Mouse (Mus musculus): ENCODE results near the gene AI413582. TPM values are rescaled to one million over a fixed set of nuclear protein-coding genes. Genes with fewer than 3 reads are reported as not detected.
A peak's percentile ranks its signal among the peaks of the same experiment; 100 is the strongest.

The AI413582 gene
- 10 to 100 TPM; 10.8 to 15.5 TPM for total RNA-seq (2021)
- long read RNA-seq, experiment 1, transcript AI413582-204 (5 exons, 862 nt), result major isoform, 8 of 13 reads
- long read RNA-seq, experiment 1, partial matches to known transcripts, result 3 of 13 reads
- long read RNA-seq, experiment 1, other reads (novel, unspliced or antisense), result 0 of 13 reads
- long read RNA-seq, experiment 2, transcript AI413582-204 (5 exons, 862 nt), result major isoform, 8 of 12 reads
- long read RNA-seq, experiment 2, partial matches to known transcripts, result 1 of 12 reads
- long read RNA-seq, experiment 2, other reads (novel, unspliced or antisense), result 1 of 12 reads

DNA sequence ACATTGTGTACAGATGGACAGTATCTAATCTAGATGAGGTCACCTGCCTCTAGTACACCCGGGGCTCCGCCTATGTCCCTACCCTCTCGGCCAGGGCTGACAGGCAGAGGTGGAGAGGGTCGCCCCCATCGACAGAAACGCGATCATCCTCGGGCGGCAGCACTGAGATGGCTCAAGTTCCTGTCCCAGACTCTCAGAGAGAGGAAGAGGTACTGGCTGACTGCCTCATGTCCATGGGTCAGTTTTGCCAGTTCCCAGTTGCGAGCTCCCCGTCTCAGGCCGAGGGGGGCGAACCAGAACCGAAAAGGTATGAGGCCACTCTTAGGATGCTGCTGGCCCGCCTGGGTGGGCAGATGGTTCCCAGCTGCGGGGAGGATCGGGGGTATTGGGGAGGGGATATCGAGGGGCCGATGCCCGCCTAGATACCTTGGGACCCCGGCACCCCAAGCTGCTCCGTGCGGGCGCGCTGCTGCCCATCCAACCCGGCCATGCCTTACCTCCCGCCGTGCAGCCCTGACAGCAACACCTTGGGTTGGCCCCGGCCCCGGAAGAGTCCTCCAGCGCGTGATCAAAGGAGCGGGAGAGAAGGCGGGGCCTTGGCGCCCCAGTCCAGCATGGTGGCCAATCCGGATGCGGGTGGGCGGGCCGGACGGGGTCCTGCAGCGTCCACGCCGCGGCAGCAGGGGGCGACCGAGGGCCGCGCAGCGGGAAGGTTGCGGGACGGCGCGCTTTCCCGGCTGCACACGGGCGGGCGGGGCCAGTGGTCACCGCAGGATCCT is at the start of gene AI413582:
AI413582 (minus strand) TSS at position 594 of the 779 bp plus-strand sequence.
- peak; percentile 99 for DNase-seq

DNA sequence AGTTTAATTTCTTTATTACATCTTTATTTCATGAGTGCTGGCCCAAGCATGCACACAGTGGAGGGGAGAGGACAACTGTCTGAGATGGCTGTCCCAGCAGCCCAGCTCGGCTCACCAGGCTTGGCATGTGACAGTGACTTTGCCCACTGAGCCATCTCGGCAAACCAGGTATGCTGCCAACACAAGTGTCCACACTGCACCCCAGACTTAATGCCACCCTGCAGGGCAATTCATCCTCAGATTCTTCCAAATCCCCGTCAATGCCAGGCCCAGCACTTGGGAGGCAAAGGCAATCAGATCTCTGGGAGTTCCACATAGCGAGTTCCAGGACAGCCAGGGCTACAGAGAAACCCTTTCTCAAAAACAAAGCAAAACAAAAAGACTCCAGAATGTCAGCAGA is 47.5 kb upstream of the AI413582 start:
- no peak for DNase-seq

DNA sequence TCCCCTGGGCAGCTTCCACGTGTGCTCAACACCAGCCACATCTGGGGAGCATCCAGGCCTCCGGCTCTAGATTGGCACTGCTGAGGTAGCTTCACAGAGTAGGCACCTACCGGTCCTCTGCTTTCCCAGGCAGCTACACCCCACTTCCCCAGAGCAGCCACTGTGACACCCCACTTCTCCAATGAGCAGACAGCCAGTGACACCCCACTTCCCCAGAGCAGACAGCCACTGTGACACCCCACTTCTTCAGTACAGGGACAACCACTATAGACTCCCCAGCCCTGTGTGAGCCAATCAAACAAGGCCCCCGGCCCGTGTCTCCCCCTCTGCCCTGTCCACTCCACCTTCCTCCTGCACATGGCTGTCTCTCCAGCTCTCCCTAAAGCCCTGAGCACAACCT is 46.4 kb upstream of the AI413582 start:
- no peak for DNase-seq

DNA sequence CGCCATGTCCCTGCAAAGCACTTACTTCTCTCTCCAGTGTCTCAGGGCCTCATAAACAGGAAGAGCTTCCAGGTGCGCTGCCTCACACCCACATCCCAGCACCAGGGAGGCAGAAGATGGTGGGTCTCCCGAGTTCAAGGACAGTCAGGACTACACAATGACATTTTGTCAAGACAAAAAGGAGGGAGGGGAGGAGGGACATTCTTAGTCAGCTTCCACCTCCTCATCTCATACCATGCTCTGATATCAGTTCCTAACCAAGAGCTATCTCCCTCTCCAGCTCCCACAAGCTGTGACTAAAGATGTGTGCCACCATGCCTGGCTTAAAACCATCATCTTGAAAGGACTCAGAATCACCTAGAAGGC is 45.9 kb upstream of the AI413582 start:
- DNase-seq, result no peak

DNA sequence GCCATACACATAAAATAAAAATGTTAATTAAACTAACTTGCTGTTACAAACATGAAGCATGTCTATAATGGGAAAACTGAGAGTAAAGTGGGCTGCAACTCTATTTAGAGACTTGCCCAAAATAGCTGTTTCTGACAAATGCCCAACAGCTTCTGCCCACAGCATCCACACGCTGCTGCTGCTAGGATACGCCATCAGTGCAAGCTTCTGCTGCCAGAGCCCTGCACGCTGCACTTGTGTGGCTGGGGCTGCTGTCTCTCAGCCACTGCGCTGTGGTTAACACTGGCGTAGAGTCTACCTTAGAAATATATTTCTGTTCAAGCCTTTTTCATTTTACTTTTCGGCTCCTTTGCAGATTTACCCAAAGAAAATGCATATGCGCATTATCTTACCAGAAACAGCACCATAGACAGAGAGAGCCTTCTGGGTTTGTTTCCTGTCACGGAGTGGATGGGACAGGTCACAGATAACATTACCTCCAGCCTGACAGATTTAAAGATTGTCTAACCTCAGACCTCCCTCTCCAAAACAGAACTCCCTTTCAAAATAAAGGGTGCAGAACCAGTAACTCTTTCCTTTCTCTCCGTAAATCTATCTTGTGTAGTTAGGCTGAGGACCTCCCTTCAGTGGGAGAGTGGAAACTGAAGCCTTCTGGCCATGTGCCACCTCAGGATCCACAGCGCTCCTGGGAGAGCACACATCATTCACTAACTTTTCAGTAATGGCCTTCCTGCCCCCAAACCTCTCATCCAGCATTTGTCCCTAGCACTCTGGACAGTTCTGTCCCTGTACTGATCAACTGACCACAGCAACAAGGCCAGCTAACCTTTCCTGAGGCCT is 45.3 kb upstream of the AI413582 start:
- DNase-seq, result no peak

DNA sequence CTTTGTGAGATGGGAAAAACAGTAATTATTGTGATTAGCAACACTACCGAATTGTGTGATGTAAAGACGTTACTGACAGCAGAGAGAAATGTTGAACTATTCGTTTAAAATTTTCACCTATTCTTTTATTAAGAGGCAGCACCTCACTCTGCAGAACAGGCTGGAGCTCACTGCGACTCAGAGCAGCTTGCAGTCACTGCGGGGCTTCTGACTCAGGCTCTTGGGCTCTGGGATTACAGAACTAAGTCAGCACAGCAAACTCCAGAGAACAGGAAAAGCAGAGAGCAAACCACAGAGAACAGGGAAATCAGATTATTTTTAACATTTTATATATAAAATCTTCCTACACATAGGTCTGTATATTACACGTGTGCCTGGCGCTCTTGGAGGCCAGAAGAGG is 44.0 kb upstream of the AI413582 start:
- DNase-seq, result no peak

DNA sequence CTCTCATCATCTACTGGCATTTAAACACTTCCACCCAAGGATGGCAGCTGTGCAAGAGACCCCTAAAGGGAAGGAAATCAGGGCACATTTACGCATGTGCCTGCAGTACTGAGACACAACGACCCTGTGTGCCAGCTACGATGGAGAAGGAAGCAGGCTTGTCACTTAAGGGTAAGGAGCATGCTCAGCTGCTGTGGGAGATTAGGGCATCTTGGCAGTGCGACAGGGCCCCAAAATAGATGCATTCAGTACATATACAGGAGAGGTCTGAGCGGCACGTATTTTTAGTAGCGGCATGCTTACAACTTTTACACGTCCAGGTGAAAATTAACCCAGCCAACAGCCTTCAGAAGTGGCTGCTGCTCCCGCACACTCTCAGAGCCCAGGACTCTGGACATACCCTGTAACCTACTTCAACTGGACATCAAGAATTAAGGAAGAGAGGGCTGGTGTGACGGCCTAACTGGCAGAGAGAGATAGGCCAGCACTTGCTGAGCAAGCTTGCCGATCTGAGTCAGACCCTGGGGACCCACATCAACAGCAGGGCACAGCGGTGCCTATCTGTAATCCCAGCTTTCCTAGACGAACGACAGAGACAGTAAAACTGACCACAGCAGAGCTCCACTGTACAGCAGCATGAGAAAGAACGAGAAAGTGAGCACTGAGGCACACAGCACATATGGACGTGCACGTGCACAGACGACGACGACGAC is 38.1 kb upstream of the AI413582 start:
- DNase-seq, result no peak

DNA sequence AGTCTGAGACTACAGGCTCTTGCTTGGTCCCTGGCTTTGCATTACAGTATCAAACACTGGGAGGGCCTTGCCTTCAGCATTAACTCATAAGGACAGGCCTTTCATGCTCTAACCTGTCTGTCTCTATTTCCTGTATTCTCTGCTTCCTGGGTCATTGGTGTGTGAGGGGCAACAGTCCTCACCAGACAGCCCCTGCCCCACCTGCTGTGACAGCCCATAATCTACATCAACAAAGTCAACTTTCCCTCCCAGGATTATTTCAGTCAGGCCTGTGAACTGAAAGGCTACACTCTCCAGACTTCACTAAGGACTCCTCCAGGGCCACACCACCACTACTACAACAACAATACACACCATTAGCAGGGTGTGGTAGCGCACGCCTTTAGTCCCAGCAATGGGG is 37.5 kb upstream of the AI413582 start:
- DNase-seq, result no peak

DNA sequence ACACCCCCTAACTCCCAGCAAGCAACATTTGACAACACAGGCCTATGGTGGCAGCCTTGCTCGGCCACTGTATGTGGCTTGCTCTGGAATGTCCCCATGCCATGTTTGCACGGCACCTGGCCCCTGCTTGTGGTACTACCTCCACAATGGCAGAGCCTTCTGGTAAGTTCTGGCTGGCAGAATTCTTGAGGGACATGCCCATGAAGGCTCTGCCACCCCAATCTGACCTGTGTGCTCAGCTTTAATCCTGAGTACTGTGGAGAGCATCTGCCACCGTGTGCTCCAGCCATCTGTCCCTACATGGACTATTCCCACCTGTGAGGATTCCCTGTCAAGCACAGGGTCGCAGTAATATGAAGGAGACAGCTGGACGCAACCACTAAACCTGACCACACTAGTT is 35.3 kb upstream of the AI413582 start:
- no peak for DNase-seq

DNA sequence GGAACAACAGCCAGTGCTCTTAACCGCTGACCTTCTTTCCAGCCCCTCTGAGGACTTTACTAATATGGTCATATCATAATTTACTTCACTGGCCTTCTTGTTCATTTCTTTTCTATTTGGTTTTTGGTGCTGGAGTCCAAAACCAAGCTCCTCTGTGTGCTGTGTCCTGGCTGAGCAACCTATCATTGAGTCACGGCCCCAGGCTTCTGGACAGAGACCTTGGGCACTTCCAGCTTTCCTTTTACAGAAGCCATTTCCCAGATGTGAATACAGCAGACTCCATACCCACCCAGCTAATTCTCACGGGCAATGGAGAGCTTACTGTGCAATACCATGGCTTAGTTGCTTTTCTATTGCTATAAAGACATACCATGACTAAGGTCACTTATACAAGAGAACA is 34.7 kb upstream of the AI413582 start:
- no peak for DNase-seq

DNA sequence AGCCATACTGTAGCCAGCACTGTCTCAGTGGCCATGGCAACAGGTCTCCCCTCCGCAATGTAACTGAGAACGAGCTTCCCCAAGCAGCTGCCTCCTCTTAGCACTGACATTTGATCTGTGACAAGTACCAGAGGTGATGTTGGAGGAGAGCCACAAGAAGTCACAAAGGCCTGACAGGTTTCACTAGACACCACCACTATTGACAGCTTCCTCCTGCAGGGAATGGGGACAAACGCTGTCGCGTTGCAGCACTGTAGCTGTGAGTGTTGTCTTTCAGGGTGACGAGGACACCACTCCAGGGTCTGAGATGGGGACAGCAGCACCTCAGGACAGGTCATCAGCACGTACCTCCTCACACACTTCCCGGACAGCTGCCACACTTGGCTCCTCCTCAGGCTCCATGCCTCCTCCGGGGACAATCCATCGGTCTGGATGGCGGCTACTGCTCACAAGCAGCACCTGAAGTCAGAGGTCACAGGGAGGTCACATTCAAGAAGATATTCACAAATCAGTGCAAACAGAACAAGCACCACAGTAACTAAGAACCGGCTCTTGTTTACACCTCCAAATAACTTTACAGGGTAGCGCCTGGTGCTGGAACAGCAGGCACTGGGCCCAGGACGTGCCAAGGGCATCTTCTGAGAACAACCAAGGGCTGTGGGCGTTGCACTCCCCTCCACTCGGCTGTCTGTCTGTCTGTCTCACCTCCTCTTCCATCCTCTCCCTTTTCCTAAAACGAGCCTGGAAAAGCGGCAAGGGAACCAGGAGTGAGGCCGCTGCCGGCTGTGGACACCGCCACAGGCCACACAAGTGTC is 31.0 kb upstream of the AI413582 start:
- no peak for DNase-seq

DNA sequence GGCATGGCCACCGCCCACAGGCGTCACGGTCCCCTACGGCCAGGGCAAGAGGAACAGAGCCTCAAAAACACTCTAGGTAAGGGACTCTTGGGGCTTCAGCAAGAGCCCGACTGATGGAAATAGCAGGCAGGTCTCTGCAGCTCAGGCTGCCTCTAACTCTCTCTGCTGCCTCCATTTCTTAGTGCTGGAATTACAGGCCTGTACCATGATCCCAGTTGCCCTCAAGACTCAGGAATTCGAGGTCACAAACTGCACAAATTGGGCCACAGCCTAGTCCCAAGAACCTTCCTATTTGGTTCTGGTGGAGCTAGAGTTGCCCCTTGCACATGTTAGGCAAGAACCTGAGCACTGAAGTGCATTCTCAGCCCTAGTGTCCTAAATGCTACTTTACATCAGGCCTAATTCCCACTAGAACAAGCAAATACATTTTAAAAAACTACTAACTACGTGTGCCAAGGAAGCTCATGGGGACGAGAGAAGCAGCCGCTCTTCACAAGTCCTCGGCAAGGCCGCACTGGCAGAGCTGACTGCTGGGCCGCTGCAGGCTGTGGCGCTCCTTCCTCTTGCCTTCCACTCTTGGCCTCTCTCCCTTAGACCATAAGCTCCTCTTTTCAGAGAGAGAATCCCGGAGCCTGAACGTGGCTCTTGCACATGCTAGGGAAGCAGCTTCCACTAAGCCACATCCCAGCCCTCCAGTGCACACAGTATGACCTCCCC is 30.3 kb upstream of the AI413582 start:
- no peak for DNase-seq

DNA sequence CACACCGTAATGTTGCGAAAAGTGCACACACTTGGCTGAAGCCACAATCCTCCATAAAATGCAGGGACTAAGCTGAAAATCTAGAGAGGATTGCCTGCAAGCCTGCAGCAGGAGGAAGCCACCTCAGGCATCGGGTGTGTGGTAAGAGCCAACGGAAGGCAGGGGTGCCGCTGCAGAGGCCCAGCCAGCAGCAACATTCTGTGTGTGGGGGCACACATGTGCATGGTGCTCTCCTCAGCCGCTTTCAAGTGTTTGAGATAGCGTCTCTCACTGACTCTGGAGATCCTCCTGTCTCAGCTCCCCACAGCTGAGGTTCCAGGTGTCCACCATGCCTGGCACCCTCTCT is 27.0 kb upstream of the AI413582 start:
- DNase-seq, result no peak

DNA sequence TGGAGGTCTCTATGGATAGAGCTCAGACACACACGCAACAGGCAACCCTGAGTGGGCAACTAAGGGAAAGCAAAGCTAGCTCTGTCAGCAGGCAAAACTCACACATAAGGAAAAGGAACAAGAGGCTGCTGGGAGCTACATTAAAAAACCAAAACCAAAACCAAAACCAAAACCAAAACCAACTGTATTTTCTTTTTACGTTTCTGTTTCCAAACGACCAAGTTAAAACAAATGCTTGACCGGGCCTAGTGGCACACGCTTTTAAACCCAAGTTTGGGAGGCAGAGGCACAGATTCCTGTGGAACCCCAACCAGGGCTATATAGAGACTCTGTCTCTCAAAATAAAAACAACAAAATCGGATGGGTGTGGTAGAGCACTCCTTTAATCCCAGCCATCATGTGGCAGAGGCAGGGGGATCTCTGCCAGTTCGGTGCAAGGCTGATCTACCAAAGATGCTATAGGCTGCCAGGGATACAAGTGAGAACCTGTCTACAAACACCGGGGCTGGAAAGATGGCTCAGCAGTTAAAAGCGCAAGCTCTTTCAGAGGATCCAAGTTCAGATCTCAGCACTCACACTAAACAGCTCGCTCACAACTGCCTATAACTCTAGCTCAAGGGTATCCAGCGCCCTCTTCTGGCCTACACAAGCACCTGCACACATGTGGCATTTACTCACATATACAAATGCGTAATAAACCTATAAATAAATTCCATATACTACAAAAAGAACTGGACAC is 26.4 kb upstream of the AI413582 start:
- DNase-seq, result no peak

DNA sequence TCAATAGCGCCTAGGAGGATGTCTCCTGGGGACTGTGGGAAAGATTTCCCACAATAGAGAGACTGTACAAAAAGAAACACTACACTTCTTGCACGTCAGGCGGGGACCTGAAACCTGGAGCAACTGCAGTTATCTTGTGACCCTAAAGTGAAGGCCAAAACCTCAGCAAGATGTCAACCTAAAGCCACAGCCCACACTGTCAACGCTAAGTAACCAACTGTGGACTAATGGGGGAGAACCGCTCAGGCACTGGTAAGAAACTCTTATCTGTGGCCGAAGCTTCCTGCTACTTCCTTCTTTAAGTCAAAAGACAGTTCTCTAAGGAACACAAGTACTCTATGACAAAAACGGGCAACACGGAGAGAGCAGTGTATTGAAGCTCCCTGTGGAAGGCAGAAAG is 22.7 kb upstream of the AI413582 start:
- DNase-seq, result no peak

DNA sequence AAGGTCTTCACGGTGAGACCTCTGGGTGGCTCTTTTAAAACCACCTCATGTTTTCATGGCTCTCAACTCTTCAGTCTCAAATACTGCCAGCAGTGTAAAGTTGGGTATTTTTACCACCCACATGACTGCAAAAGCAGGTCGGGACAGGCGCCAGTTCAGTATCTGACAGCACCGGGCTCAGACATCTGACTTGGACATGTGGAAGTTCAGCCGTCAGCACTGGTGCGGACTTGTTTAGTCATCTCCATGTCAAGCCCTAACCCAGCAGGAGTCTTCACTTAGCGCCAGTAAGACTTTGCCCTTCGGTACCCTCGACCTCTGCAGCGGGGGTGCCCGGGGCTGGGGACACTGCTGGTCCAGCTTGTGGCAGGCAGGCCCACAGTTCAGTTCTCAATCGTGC is 21.7 kb upstream of the AI413582 start:
- no peak for DNase-seq

DNA sequence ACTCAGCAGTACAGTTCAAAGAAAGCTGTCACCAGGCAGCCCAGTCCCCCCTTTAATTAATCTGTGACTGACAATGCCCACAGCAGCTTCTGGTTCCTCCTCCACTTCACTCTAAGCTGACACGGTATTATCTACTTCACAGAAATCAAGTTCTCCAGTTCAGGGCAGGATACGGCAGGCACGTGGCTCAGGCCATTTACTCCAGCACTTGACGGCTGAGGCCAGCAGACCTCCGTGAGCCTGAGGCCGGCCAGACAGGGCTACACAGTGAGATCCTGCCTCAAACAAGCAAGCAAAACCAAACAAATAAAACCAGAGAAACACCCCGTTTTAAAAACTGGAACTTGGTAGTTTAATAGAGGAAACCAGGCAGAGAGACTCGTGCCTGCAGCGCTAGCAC is 21.1 kb upstream of the AI413582 start:
- DNase-seq, result no peak

DNA sequence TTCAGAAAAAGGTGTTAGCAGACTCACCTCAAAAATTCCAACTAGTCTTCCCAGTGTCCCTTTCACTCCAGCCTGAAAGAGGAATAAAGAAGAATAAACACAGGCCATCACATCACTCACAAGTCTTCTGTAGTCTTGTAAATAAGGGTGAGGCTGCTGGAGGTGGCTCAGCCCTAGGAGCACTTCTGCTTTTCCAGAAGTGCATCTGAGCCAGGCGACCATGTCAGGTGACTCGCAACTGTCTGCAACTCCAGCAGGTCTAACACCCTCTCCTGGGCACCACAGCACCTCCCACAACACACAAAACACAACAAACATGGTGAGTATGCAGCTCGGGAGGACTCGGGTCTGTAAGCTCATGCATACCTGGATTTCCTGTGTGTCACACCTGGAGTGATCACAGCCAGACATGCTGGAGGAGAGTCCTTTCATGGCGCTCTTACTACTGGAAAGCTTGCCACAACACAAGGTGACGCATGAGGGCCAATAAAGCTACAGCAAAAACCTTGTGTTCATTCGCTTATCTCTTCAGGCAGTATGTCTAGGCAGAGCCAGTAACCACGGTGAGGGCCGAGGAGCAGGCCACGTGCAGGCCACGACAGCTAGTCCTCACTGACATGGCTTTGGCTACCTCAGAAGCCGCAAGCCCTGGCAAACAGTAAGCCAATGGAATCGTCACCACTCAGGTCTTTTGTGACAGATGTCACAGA is 17.8 kb upstream of the AI413582 start:
- no peak for DNase-seq

DNA sequence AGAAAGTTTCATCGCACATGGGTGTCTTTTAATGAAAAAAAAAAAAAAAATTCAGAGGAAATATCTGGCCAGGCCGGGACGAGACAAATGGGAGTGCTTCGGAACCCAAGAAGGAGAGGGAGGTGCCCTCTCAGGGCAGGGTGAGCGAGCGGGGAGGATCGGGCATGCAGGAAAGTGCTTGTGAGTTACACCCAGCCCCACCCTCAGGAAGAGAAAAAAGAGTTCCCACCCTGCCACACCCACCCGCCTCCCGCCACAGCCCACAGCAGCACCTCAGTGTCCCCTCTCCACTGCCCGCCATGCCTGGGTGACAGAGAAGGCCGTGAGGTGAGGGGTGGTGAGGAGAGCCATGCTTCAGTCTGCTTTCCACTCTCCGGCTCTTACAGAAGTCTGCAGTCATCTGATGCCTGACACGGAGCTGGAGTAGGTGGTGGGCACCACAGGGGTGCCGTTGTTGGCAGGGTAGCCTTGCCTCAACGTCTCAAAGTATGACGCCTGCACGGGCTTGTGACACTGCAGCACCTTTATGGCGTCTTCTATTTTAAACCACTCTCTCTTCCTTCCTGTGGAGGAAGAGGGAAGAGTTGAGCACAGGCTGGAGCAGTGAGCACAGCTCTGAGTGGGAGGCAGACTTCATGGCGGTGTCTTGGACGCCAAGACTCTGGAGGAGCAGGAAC is 15.0 kb upstream of the AI413582 start:
- DNase-seq, result no peak

Measured in adrenal gland, postnatal 10 days (tissue).